Mouse (Mus musculus) embryo, embryonic 11 days (tissue): ENCODE results near the gene Bmt2.

Experiments used
- DNase-seq: peaks from one replicate; pipeline ENCODE4 v3.0.0-alpha.2; 2015

The Bmt2 gene

GRCm38 (mm10) chr6:13677818-13678282, at the start of gene Bmt2:
Gene Bmt2 (minus strand): TSS chr6:13677966.
- DNase-seq = peak; percentile 98

DNA sequence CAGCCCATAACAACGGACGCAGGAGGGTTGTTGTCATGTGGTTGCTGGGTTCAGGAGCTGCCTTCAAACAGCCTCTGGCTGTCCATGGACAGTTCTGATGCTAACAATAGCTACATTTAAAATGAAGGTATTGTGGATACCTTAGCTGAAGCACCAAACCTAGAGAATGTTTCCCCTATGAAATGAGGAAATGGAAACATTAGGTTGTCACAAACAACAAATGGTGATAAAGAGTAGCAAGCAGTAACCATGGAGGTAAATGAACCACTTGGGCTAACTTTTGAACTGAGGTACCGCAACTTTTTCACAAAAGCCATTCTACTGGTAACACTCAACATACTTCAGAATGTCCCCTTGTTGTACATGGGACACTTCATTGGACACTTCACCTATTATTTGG, 44.4 kb upstream of the Bmt2 start:
- no peak for DNase-seq

DNA sequence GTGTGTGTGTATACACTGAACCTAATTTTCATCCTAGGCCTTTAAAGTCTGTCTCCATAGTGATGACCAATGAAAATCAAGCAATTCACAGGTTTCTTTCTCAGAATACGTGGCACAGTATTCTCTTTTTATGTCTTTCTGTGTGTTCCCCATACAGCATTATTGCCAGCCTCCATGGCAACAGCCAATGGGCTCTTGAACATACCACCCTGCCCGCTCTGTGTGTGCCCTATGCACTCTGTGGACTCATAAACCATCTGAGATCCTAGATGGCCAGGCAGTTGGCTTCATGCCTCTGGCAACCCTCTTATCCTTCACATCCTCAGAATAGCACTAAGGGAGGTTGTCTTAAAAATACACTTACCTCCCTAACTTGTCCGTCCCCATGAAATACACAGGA, 37.1 kb upstream of the Bmt2 start:
- DNase-seq = no peak

DNA sequence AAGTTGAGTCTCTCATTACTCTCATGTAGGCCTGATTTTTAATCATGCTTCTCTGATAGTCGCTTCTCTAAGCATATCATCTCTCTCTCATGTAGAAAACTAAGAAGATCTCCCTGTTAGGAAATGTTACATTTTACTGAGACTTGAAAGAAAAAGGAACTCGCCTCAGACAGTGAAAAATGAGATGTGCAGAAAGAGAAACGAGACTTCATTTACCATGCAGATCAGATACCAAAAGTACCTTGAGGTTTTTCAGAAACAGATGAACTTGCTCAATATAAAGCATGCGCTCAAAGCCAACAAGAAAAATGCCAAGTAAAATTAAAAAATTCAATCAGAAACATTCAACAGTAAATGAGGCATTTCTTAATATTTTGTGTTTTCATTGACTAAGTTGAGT, 19.1 kb upstream of the Bmt2 start:
- no peak for DNase-seq

DNA sequence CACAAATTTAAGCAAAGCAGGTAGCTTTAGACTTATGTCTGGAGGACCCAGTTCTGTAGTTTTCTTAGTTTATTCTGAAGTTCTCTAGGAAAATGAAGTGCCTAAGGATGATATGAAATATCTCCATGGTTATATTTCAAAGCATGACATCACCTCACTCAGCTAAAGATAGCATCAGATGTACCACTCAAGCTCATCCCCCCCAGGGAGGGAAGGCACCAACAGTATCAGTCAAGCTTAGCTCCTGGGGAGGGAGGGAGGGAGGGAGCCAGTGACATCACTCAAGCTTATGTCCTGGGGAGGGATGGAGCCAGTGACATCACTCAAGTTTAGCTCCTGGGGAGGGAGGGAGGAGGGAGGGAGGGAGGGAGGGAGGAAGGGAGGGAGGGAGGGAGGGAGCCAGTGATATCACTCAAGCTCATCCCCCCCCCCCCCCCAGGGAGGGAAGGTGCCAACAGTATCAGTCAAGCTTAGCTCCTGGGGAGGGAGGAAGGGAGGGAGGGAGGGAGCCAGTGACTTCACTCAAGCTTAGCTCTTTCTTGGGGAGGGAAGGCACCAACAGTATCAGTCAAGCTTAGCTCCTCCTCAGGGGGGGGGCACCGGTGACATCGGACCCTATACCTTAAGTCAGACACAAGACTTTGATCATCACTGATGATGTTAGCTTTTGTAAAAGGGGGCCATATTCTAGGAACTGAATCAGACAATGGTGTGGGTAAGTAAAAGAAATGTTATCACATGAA, 17.5 kb upstream of the Bmt2 start:
- no peak for DNase-seq

GRCm38 (mm10) chr6:13691657-13692294, 14.0 kb upstream of the Bmt2 start:
- no peak for DNase-seq

DNA sequence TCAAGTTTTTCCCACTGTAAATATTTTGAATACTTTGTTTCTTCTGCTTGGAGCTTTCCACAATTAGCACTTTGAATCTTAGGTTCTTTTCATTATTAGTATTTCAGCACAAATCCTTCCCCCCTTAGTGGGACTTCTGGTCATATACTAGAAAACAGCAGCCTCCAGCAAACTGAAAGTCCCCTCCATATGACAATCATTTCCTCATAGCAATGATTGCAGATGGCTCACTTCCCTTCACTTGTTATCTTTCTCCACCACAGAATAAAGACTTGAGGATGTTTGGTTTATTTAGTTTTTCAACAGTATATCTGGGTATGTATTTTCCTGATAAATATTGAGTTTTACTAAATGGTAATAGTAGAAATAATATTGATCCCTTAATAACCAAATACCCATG, 12.6 kb upstream of the Bmt2 start:
- no peak for DNase-seq

DNA sequence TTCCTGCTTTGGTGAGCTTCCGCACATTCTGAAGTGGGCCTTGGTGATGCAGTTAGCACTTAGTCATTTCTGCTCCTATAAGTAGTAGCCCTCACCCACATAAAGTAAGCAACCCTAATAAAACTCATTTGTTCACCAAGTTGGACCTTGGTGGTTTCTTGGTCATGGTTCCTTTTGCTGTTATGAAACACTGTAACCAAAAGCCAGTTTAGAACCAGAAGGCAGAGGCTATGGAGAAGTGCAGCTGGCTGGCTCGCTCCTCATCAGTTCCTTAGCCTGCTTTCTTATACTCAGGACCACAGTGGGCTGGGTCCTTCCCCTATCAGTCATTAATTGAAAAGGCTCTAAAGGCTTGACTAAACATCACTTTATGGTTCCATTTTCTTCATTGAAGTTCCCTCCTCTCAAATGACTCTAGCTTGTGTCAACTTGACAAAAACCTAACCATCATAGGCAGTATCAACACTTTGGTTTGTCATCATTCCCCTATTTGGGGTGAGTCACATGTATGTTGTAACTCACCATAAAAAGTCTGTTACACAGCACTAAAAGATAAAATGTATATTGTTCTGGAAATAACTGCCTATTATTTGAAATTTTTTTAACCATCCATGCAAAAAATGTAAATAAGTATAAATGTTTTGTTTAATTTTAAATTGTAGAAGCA, 6.3 kb upstream of the Bmt2 start:
- DNase-seq = no peak

DNA sequence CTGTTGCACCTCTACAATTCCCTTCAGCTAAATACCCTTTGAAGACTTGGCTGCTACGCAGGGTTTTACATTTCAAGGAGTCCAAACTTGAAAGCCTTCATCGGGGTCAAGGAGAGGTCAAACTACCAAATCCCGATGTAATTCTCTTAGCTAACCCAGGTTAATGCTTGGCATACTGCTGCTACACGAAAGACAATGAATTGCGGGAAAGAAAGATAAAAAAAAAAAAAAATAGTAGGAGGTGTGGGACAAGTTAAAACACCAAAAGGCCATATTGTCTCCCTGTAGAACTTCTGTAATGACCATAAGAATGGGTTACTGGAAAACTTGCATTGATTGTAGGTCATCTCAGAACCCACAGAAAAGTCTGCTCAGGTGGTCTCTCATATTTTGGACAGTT, 583 bp upstream of the Bmt2 start:
- DNase-seq = no peak

DNA sequence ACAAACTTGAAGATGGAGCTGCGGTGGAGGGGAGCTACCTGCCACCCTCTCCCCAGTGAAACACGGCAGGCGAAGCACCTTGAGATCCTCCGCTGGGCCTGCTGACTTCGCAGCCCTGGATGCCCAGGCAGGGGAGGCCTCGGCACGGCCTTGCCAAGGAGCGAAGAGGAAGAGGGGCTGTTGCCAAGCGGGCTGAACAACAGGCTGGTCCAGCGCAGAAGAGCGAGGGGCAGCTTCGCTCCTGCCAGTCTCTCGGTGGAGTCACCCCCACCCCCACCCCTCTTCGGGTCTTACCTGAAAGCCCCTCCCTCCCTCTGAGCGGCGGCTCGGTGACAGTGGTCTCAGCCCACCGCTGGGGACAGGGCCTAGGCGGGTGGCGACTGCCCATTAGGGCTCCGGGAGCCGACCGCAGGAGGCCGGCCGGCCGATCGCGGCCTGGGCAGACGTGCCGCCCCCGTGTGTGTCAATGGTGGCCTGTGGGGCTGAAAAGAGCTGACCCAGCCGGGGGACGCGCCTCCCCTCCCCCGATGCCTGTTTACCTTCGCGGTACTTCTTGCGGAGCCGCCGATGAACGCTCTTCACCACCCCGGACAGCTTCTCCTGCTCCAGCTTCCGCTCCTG, 515 bp downstream of the Bmt2 start:
- peak; percentile 74 for DNase-seq

- DNase-seq = no peak
Observed at GRCm38 (mm10) chr6:13676196-13676595, 1.6 kb downstream of the Bmt2 start.

DNA sequence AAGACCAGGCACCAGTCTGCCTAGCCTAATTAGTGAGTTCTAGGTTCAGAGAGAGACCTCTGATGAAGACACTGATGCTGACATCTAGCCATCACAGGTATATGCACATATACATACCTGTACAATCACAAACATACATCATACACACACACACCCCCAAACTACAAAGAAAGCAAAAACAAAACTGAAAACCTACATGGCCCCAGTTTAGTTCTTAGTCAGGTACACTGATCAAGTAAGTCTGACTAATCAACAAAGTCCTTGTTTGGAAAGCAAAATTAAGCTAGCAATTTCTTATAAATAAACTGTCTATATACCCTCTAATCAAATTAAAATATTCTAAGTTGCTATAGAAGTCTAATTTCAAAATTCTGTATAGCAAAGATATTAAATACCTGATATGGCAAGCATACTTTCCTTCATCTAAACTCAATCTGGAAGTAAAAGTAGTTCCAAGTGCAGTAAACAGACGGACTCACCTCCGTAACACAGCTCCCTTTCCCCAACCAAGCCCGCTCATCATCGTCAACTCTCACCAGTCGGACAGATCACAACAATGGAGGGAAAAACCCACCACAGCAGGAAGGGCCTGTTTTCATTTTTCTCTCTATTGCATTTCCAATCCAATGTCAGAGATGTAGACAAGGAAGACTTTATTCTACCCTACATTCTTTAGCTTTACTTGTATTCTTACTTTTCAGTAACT, 3.0 kb downstream of the Bmt2 start:
- no peak for DNase-seq

DNA sequence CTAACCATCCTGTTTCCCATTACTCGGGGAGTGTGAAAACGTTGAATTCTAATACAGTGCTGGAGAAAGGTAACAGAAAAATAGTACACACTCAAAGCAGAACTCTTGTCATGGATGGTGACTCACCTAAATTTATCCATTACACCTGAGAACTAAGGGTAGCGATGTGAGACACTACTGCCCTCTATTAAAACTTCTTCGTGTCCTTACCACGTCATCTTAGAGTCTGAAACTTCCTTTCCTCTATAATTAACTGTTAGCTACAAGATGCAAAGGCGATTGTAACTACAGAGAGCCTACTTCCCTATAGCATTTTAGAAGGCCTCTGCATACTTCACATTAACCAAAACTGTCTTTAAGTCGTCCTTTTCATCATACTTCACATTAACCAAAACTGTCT, 12.1 kb downstream of the Bmt2 start:
- no peak for DNase-seq

GRCm38 (mm10) chr6:13658016-13658415, 19.8 kb downstream of the Bmt2 start:
- DNase-seq = no peak

- no peak for DNase-seq
Observed at GRCm38 (mm10) chr6:13654081-13654480, 23.7 kb downstream of the Bmt2 start.

- DNase-seq = no peak
Observed at GRCm38 (mm10) chr6:13652284-13652683, 25.5 kb downstream of the Bmt2 start.

GRCm38 (mm10) chr6:13650854-13651253, 26.9 kb downstream of the Bmt2 start:
- DNase-seq = no peak

GRCm38 (mm10) chr6:13648305-13648704, 29.5 kb downstream of the Bmt2 start:
- no peak for DNase-seq

- peak; percentile 11 for DNase-seq
Observed at GRCm38 (mm10) chr6:13636582-13636989, 41.2 kb downstream of the Bmt2 start.

- DNase-seq = no peak
Observed at GRCm38 (mm10) chr6:13632571-13632970, 45.2 kb downstream of the Bmt2 start.

DNA sequence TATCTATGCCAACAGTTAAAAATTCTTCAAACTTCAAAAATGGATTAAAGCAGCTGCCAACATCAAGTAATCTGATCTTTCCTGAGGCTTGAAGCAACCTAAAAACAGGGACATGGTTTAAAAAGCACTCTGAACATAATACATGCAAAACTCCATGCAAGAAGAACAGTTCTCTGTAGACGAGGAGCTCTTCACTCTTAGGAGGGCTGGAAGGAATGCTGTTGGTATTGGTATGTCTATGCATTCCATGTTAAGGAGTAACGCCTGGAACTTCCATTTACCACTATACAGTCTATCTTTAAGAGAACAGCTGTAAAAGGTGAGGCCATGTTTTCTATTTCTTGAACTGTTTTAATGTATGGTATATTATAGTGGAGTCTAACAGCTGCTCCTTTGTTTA, 47.2 kb downstream of the Bmt2 start:
- DNase-seq = no peak

GRCm38 (mm10) chr6:13619618-13620017, 58.1 kb downstream of the Bmt2 start:
- DNase-seq = no peak

DNA sequence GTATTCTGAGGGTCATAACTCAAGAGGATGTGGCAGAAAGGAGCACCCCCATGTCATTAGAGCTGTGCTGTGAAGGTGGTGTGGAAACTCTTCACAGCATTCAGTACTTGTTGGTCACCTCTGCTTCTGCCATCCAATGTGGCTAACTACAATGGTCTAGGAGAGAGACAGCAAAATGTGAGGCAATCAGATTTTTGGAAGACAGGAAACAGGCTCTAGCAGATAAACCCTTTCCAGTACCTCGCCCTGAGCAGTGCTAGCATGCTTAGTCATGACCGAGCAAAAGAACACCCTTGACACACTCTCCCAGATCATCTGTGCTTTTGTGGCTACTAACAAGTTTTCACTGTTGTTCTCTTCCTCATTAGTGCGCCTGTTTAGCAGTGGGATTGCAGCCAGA, 60.7 kb downstream of the Bmt2 start:
- DNase-seq = no peak
